Mouse (Mus musculus): ENCODE data around the gene Gcnt4.

Gene Gcnt4

DNA sequence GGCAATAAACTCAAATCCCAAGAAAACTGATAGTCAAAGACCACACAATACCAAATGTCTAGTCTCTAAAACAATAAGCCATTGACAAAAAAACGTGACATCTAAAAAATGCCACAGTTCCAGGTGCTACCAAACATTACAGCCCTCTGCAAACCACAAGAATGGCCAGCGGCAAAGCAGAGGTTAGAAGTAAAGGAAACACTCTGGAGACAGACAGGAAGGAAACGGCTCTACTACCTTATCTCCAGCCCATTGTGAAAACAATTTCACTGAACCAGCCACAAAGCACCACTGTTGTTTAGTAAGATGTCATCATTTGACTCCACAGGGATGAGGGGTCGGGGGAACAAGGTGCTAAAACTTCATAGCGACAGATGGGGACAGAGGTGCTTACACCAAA, 70.8 kb downstream of the Gcnt4 start:
- DNase-seq: no peak

GRCm38 (mm10) chr13:96997080-96997479, 72.6 kb downstream of the Gcnt4 start:
- no peak for DNase-seq
